Mouse (Mus musculus): ENCODE data around the gene Sgms1. TPM values are rescaled to one million over a fixed set of nuclear protein-coding genes. Genes with fewer than 3 reads are reported as not detected.
"Not testable (repeated sequence)": the region's sequence is repeated elsewhere in the genome, so short reads cannot be mapped to it uniquely, and the experiment has no call there.

The Sgms1 gene
- polyA plus RNA-seq, 1 experiment from 2014 or later = 43.3 TPM

DNA sequence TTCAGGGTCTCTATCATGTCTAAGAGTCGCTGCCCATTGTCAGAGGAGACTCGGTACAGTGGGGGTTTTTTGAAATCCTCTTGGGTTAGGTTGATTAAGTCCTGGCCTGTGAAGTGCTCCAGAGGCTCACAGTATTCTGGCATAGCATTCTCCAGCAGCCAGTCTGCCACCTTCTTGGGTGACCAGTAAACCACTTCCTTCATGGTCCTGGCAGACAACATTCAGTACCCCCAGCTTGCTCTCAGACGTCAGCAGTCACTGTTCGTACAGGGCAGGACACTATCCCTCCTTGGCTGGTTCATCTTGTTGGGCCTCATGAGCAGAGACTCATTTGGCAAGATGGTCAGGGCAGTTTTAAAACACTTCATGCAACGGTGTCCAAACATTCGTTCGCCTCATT, 229.6 kb downstream of the Sgms1 start:
- H3K4me3 ChIP-seq (replicated peaks) = no peak overlapping the region
- no peak overlapping the region for H3K4me2 ChIP-seq
- no peak overlapping the region for H3K9ac ChIP-seq
- 93% methylated on average over 7 of the region's 7 CpGs for WGBS
- no peak for ATAC-seq (ENCODE audit: insufficient read depth, low FRiP score, low read depth)
- no peak overlapping the region for H3K27ac ChIP-seq
- no peaks in the 10 kb centered on the region for H3K9me3 ChIP-seq
- H3K36me3 ChIP-seq = peaks cover 13% of the 10 kb centered on the region; the same call in 1 of the 2 replicates
- no peaks in the 10 kb centered on the region for H3K4me1 ChIP-seq
- no peaks in the 10 kb centered on the region for H3K27me3 ChIP-seq (replicated peaks)

DNA sequence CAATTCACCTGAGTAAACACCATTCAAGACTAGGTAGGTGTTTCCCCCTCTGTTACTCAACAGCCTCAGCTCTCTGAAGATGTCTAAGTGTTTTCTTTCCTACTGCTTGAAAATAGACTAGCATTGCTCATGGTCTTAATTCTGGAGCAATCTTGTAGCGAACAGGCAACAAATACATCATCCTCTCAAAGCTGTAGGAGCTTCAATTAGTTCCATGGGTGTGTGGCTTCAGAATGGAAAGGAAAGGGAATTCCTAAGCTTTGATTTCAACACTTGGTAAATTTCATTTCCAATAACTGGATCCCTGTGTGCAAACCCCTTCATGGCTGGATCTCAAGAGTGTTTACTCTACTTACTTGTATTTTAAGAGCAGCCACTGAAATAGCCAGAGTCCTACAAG, 230.3 kb downstream of the Sgms1 start:
- H3K9me3 ChIP-seq = no peaks in the 10 kb centered on the region
- no peak for ATAC-seq (ENCODE audit: insufficient read depth, low FRiP score, low read depth)
- H3K4me3 ChIP-seq (replicated peaks) = no peak overlapping the region
- no peak overlapping the region for H3K27ac ChIP-seq
- H3K9ac ChIP-seq = no peak overlapping the region
- H3K27me3 ChIP-seq (replicated peaks) = no peaks in the 10 kb centered on the region
- no peak overlapping the region for H3K4me2 ChIP-seq
- peaks cover 13% of the 10 kb centered on the region; the same call in 1 of the 2 replicates for H3K36me3 ChIP-seq
- WGBS = 95% methylated on average over 1 of the region's 1 CpGs
- H3K4me1 ChIP-seq = no peaks in the 10 kb centered on the region

- Histone ChIP-seq H3K9ac (no peak overlapping the region), H3K4me2 (no peak overlapping the region), H3K27ac (no peak overlapping the region), H3K36me3 (peaks cover 13% of the 10 kb centered on the region; the same call in 1 of the 2 replicates), H3K9me3 (no peaks in the 10 kb centered on the region), H3K4me3 (replicated peaks) (no peak overlapping the region), H3K27me3 (replicated peaks) (no peaks in the 10 kb centered on the region), H3K4me1 (no peaks in the 10 kb centered on the region)
- peak; percentile 76; the same call in 1 of the 2 replicates for ATAC-seq (ENCODE audit: insufficient read depth, low FRiP score, low read depth)
- 68% methylated on average over 6 of the region's 6 CpGs for WGBS
Measured at GRCm38 (mm10) chr19:32157045-32157444, 232.5 kb downstream of the Sgms1 start.

DNA sequence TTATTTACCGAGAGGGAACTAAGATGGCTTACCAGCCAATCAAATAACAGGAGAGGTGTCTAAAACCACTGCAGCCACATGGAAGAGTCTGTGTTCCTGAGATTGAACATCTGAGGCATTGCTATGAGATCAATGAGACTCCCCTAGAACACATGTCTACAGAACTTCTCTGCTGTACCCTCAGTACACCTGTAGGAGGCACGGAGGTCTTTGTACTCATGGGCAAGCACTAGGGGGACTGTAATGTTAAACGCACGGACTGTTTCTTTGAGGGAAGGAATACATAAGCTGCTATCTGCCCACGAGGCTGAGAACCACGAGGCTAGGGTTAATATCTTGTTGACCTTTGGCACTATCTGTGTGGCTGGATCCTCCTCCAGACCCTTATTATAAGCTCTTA, 237.0 kb downstream of the Sgms1 start:
- H3K27me3 ChIP-seq (replicated peaks) = no peaks in the 10 kb centered on the region
- no peak overlapping the region for H3K4me3 ChIP-seq (replicated peaks)
- ATAC-seq (ENCODE audit: insufficient read depth, low FRiP score, low read depth) = no peak
- 71% methylated on average over 6 of the region's 6 CpGs for whole genome bisulfite sequencing
- no peaks in the 10 kb centered on the region for H3K36me3 ChIP-seq
- no peak overlapping the region for H3K27ac ChIP-seq
- no peaks in the 10 kb centered on the region for H3K4me1 ChIP-seq
- H3K9me3 ChIP-seq = no peaks in the 10 kb centered on the region
- H3K9ac ChIP-seq = no peak overlapping the region
- no peak overlapping the region for H3K4me2 ChIP-seq

DNA sequence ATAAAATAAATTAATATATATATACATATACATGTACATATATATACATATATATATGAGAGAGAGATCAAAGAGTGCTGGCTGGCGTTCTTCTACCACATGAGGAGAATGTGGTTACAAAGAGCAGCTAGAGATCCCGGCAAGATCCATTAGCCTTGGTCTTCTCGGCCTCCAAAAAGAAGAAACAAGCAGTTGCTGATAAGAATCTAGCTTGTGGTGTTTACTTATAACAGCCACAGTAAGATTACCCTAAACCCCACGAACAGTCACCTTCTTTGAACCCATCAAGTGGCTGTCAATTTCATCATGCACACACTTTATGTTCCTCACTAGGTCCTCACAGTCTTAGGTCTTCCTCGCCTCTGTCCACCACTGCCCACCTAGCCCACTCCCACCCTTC, 240.8 kb downstream of the Sgms1 start:
- Histone ChIP-seq H3K4me1 (no peaks in the 10 kb centered on the region), H3K9ac (no peak overlapping the region), H3K9me3 (no peaks in the 10 kb centered on the region), H3K36me3 (no peaks in the 10 kb centered on the region), H3K4me3 (replicated peaks) (no peak overlapping the region), H3K4me2 (no peak overlapping the region), H3K27me3 (replicated peaks) (no peaks in the 10 kb centered on the region), H3K27ac (no peak overlapping the region)
- 69% methylated on average over 5 of the region's 5 CpGs for WGBS
- ATAC-seq (ENCODE audit: insufficient read depth, low FRiP score, low read depth) = no peak

DNA sequence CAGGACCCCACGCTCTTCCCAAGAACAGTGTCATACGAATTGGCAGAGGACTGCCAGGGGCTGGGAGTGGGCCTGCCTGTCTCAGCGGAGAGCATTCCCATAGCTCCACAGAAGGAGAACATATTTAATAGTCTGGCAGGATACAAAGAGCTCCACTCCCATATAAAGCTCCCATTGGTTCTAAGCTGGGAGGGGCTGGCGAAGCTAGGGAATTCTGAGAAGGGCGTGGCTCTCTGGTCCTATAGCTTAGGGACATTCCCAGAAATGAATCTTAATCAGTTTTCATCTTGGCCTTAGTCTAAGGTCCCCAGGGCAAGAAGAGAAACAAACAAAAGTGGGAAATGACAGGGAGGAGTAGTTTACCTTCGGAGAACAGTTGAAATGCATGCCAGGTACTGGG, 247.1 kb downstream of the Sgms1 start:
- H3K4me1 ChIP-seq = no peaks in the 10 kb centered on the region
- H3K9ac ChIP-seq = no peak overlapping the region
- ATAC-seq (ENCODE audit: insufficient read depth, low FRiP score, low read depth) = no peak
- H3K27ac ChIP-seq = no peak overlapping the region
- no peaks in the 10 kb centered on the region for H3K9me3 ChIP-seq
- H3K4me3 ChIP-seq (replicated peaks) = no peak overlapping the region
- no peak overlapping the region for H3K4me2 ChIP-seq
- H3K27me3 ChIP-seq (replicated peaks) = no peaks in the 10 kb centered on the region
- H3K36me3 ChIP-seq = 0 out of 2 replicates have a peak, but pooled peaks cover 3% of the 10 kb centered on the region
- WGBS = 81% methylated on average over 6 of the region's 6 CpGs

DNA sequence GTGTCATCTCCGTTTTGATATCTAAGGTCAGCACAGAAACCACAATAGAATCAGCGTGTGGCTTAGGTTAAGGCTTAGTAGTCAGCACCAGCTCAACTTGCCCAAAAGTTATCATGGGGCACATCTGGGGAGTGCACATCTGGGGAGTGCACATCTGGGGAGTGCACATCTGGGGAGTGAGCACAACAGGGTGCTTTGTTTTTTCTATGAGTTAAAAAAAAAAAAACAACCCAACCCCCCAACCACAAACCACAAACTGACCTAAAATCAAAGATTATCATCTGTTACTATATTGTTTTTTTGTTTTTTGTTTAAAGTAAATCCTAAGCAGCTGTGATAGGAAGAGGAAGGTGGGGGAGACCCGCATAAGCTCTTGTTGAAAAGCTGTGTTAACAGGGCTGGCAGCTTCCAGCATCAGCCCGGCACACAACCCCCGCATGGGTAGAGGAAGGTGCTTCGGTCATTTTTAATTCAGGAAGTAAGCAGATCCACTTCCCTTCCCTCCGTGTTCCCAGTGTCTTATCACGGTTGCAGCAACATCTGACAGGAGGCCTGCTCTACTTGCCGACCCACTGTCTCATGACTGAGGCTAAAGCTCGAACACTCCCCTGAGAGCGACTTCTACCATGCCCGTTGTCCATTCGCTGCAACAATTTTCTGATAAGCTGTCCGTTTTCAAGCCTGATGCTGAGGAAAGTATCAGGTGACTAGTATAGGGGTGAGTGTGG, 251.0 kb downstream of the Sgms1 start:
- no peak for ATAC-seq (ENCODE audit: insufficient read depth, low FRiP score, low read depth)
- Histone ChIP-seq H3K9ac (no peak overlapping the region), H3K4me1 (no peaks in the 10 kb centered on the region; the same call in 1 of the 2 replicates), H3K4me2 (no peak overlapping the region), H3K4me3 (replicated peaks) (no peak overlapping the region), H3K27me3 (replicated peaks) (no peaks in the 10 kb centered on the region), H3K36me3 (0 out of 2 replicates have a peak, but pooled peaks cover 3% of the 10 kb centered on the region), H3K9me3 (no peaks in the 10 kb centered on the region), H3K27ac (no peak overlapping the region)
- 69% methylated on average over 14 of the region's 14 CpGs for WGBS

DNA sequence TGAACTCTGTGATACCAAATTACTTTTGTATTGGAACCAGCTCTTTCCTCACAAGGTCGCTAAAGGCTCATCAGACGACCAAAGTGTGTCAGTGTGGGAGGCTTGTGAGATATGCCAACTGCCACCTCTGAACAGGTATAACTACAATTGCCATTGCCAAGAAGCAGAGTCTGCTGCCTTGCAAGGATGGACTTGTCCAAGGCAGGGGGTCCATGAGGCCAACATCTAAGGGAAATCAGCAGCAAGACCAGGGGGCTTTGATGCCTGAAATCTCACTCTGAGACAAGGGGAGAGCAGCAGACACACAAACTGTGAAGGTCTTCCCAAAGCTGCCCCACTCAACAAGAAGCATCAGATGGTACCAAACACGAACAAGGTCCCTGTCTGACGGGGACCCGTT, 251.6 kb downstream of the Sgms1 start:
- Histone ChIP-seq H3K4me1 (no peaks in the 10 kb centered on the region; the same call in 1 of the 2 replicates), H3K9ac (no peak overlapping the region), H3K36me3 (0 out of 2 replicates have a peak, but pooled peaks cover 3% of the 10 kb centered on the region), H3K27me3 (replicated peaks) (no peaks in the 10 kb centered on the region), H3K27ac (no peak overlapping the region), H3K4me3 (replicated peaks) (no peak overlapping the region), H3K9me3 (no peaks in the 10 kb centered on the region), H3K4me2 (no peak overlapping the region)
- no peak for ATAC-seq (ENCODE audit: insufficient read depth, low FRiP score, low read depth)
- WGBS = 88% methylated on average over 5 of the region's 5 CpGs

DNA sequence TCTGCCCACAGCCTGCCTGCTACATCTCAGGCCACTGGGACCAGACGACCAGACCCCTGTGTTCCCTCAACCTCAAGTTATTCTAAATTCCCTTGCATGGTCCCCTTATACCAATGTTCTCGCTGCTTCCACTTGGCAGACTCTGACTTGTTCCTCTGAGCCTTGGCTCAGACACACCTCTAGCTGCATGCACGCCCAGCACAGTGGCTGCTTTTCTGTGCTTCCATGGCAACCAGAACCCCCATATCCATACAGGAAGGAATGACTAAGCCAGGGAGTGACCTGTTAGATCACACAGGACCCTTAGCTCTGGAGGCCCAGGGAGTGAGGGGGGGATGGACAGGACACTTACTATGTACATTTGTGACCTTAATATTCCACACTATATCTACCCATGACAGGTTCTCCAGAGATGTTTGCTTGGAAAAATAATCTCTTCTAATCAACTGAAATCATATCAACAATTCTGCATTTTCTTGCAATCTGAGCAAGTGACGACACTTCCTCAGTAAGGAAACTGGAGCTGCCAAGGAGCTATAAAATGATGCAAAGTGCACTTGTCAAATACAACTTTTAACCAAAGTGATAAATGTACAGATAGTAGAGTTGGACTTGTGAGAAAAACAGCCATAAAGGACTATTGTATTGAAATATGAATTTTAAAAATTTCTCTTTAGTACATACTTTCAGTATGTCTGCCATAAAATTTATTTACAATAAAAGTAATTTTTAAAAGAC, 252.5 kb downstream of the Sgms1 start:
- WGBS = 41% methylated on average over 4 of the region's 4 CpGs
- Histone ChIP-seq H3K36me3 (0 out of 2 replicates have a peak, but pooled peaks cover 3% of the 10 kb centered on the region), H3K4me2 (no peak overlapping the region), H3K9ac (no peak overlapping the region), H3K4me3 (replicated peaks) (no peak overlapping the region), H3K4me1 (no peaks in the 10 kb centered on the region; the same call in 1 of the 2 replicates), H3K27ac (no peak overlapping the region), H3K27me3 (replicated peaks) (no peaks in the 10 kb centered on the region), H3K9me3 (no peaks in the 10 kb centered on the region)
- ATAC-seq (ENCODE audit: insufficient read depth, low FRiP score, low read depth) = peak; percentile 65

GRCm38 (mm10) chr19:32131707-32132488, 257.6 kb downstream of the Sgms1 start:
- not testable (repeated sequence) for H3K27ac ChIP-seq; H3K9me3 ChIP-seq; H3K4me3 ChIP-seq (replicated peaks); H3K27me3 ChIP-seq (replicated peaks); H3K4me2 ChIP-seq; ATAC-seq (ENCODE audit: insufficient read depth, low FRiP score, low read depth); H3K36me3 ChIP-seq; H3K4me1 ChIP-seq; H3K9ac ChIP-seq
- 88% methylated on average over 14 of the region's 17 CpGs for whole genome bisulfite sequencing

GRCm38 (mm10) chr19:32129281-32129680, 260.2 kb downstream of the Sgms1 start:
- Histone ChIP-seq H3K9ac (no peak overlapping the region), H3K27ac (no peak overlapping the region)

More at GRCm38 (mm10) chr19:32129281-32129680, 260.2 kb downstream of the Sgms1 start:
- ATAC-seq (ENCODE audit: insufficient read depth, low FRiP score, low read depth) = no peak
- Histone ChIP-seq H3K9me3 (no peaks in the 10 kb centered on the region), H3K27me3 (replicated peaks) (no peaks in the 10 kb centered on the region), H3K4me2 (no peak overlapping the region), H3K4me1 (no peaks in the 10 kb centered on the region), H3K4me3 (replicated peaks) (no peak overlapping the region), H3K36me3 (peaks cover 3% of the 10 kb centered on the region; the same call in 1 of the 2 replicates)
- WGBS = 82% methylated on average over 8 of the region's 8 CpGs
